Mouse (Mus musculus): Measurements from ENCODE around the gene Pcif1. TPM values are rescaled to one million over a fixed set of nuclear protein-coding genes. Genes with fewer than 3 reads are reported as not detected.

Pcif1 gene
- 10 to 100 TPM; 63.6 to 70.6 TPM for total RNA-seq (2023)

GRCm38 (mm10) chr2:164879228-164879567 is at the start of gene Pcif1:
TSS of gene Pcif1 (plus strand) at chr2:164879304.

GRCm38 (mm10) chr2:164832748-164833301 is 46.3 kb upstream of the Pcif1 start, which contains the start of gene Ctsa:
TSS of gene Ctsa (plus strand) at chr2:164832873.

GRCm38 (mm10) chr2:164833314-164833959 is 45.7 kb upstream of the Pcif1 start, which contains the start of gene Neurl2:
TSS of gene Neurl2 (minus strand) at chr2:164833456.

DNA sequence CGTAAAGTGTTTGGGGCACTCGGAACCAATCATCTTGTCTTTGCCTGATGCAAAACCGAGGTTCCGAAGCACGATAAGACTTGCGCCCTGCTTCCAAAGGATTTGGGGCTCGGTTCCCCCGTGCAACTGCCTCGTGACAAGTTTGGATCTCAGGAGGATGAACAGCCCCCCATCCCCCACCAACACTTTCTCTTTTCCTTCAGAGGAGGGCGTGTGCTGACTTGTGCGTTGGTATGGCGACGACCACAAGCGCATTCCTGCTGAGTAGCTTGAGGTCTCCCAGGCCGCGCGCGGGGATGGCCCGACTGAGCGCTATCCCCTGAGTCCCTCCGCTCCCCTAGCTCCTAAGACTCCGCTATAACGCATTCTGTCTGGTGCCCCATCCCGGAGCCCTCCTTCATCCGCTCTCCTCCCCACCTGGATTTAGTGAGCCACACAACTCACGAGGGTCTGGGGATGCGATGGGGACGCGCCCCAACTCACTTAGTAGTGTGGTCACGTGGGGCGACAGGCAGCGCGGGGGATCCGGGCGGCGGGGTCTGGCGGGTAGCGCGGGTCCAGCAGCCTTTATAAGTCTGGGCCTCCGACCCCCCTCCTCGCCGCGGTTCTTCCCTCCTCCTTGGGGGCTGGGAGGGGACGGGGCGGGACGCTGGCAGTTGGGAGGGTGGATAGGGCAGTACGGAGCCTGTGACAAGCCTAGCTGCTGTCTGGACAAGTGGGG is 21.8 kb upstream of the Pcif1 start, which contains the start of gene Pltp:
Pltp (minus strand) TSS at position 611 of the 721 bp plus-strand sequence.

GRCm38 (mm10) chr2:164911086-164912048 is 32.3 kb downstream of the Pcif1 start, which contains the start of gene Zfp335:
TSS of gene Zfp335 (minus strand) at chr2:164911757.

GRCm38 (mm10) chr2:164940140-164940830 is 61.2 kb downstream of the Pcif1 start, which contains the start of gene Mmp9:
TSS of gene Mmp9 (plus strand) at chr2:164940780.

Other genes with a start within 250 kb of the Pcif1 start
- gene Wfdc16, start 240.5 kb upstream of the Pcif1 start, total RNA-seq (2023): not detected
- gene Wfdc10, start 223.3 kb upstream of the Pcif1 start, total RNA-seq (2023): not detected
- not detected for gene Wfdc9, start 222.7 kb upstream of the Pcif1 start, total RNA-seq (2023)
- not detected for gene Wfdc11, start 205.2 kb upstream of the Pcif1 start, total RNA-seq (2023)
- not detected for gene Wfdc13, start 194.2 kb upstream of the Pcif1 start, total RNA-seq (2023)
- gene Spint4, start 180.8 kb upstream of the Pcif1 start, total RNA-seq (2023): not detected
- gene Spint5, start 164.0 kb upstream of the Pcif1 start, total RNA-seq (2023): not detected
- not detected for gene Wfdc3, start 133.4 kb upstream of the Pcif1 start, total RNA-seq (2023)
- 10 to 100 TPM; 32.0 to 44.8 TPM for gene Dnttip1, start 133.3 kb upstream of the Pcif1 start, total RNA-seq (2023)
- gene Ube2c, start 109.4 kb upstream of the Pcif1 start, total RNA-seq (2023): 1 to 10 TPM; 3.0 TPM
- not detected for gene Tnnc2, start 99.3 kb upstream of the Pcif1 start, total RNA-seq (2023)
- 10 to 100 TPM; 12.5 to 16.9 TPM for gene Snx21, start 93.5 kb upstream of the Pcif1 start, total RNA-seq (2023)
- 10 to 100 TPM; 29.8 to 33.3 TPM for gene Acot8, start 74.4 kb upstream of the Pcif1 start, total RNA-seq (2023)
- gene Zswim3, start 74.2 kb upstream of the Pcif1 start, total RNA-seq (2023): 1 to 10 TPM; 2.8 to 3.1 TPM
- gene Zswim1, start 56.6 kb upstream of the Pcif1 start, total RNA-seq (2023): 1 to 10 TPM; 4.7 to 5.0 TPM
- 1 to 10 TPM in 1 of 2 experiments, not detected in 1; 1.2 TPM for gene Spata25, start 50.8 kb upstream of the Pcif1 start, total RNA-seq (2023)
- 100 to 1,000 TPM; 707 to 727 TPM for gene Ctsa, start 46.4 kb upstream of the Pcif1 start, total RNA-seq (2023)
- 1 to 10 TPM; 8.6 to 9.2 TPM for gene Neurl2, start 45.8 kb upstream of the Pcif1 start, total RNA-seq (2023)
- gene Pltp, start 21.6 kb upstream of the Pcif1 start, total RNA-seq (2023): 100 to 1,000 TPM; 140 to 168 TPM
- 10 to 100 TPM; 38.3 to 38.8 TPM for gene Zfp335, start 32.5 kb downstream of the Pcif1 start, total RNA-seq (2023)
- gene Mmp9, start 61.5 kb downstream of the Pcif1 start, total RNA-seq (2023): under 1 TPM; 0.50 to 0.76 TPM
- gene Slc12a5, start 81.5 kb downstream of the Pcif1 start, total RNA-seq (2023): under 1 TPM; 0.18 to 1.00 TPM
- 10 to 100 TPM; 34.4 to 35.2 TPM for gene Ncoa5, start 155.6 kb downstream of the Pcif1 start, total RNA-seq (2023)
- 10 to 100 TPM; 34.0 to 35.6 TPM for gene Cd40, start 176.3 kb downstream of the Pcif1 start, total RNA-seq (2023)
- gene 1700025C18Rik, start 211.4 kb downstream of the Pcif1 start, total RNA-seq (2023): not detected

Data from monocyte, adult 59 days (primary cell).